ENCODE assay signal across 8 mouse cellular contexts in genomic region chr2:102257964-102258605, GRCm38 (mm10).
DNase-seq lines count a peak whose midpoint lies in the region; ATAC-seq lines count a peak whose summit lies in the region.

No protein-coding gene starts in this region.

- peaks cover 23% of the 10 kb centered on the region for H3K27me3 ChIP-seq in lung, embryonic 15.5 days
- peaks cover 7% of the 10 kb centered on the region; the same call in 1 of the 2 replicates for H3K27me3 ChIP-seq in forebrain, embryonic 13.5 days
- H3K27me3 ChIP-seq in neural tube, embryonic 15.5 days (replicated peaks): no peaks in the 10 kb centered on the region

- H3K9ac ChIP-seq in lung, embryonic 15.5 days: no peak overlapping the region
- H3K9ac ChIP-seq in forebrain, embryonic 13.5 days: peak overlapping the region; percentile 21
- H3K9ac ChIP-seq in neural tube, embryonic 15.5 days (replicated peaks): no peak overlapping the region

- H3K36me3 ChIP-seq in lung, embryonic 15.5 days: no peaks in the 10 kb centered on the region
- H3K36me3 ChIP-seq in forebrain, embryonic 13.5 days (ENCODE audit: poor library complexity, severe bottlenecking): no peaks in the 10 kb centered on the region
- no peaks in the 10 kb centered on the region for H3K36me3 ChIP-seq in neural tube, embryonic 15.5 days

- peaks cover 16% of the 10 kb centered on the region for H3K4me1 ChIP-seq in lung, embryonic 15.5 days
- H3K4me1 ChIP-seq in forebrain, embryonic 13.5 days: peaks cover 28% of the 10 kb centered on the region
- peaks cover 25% of the 10 kb centered on the region for H3K4me1 ChIP-seq in neural tube, embryonic 15.5 days

- ATAC-seq in lung, embryonic 15.5 days (ENCODE audit: borderline replicate concordance, extremely low read depth, low FRiP score, low TSS enrichment): 0 out of 2 replicates have a peak, but pooled peaks have one; percentile 50
- peak; percentile 61 for ATAC-seq in forebrain, embryonic 13.5 days
- ATAC-seq in neural tube, embryonic 15.5 days (ENCODE audit: low FRiP score): no peak

- H3K4me3 ChIP-seq in lung, embryonic 15.5 days: no peak overlapping the region
- no peak overlapping the region for H3K4me3 ChIP-seq in forebrain, embryonic 13.5 days
- no peak overlapping the region for H3K4me3 ChIP-seq in neural tube, embryonic 15.5 days (replicated peaks)

- WGBS in lung, embryonic 15.5 days: 5% methylated on average over 12 of the region's 12 CpGs
- 5% methylated on average over 12 of the region's 12 CpGs for WGBS in forebrain, embryonic 13.5 days
- WGBS in neural tube, embryonic 15.5 days: 3% methylated on average over 12 of the region's 12 CpGs

- no peak for DNase-seq in lung, postnatal 36 days
- peak; percentile 40 to 53 for DNase-seq in cerebellum, postnatal 10 days
- peak; percentile 6 for DNase-seq in kidney, postnatal 14 days
- DNase-seq in ovary, postnatal 36 days (ENCODE audit: low spot score): no peak
- no peak for DNase-seq in yolk sac, embryonic 10.5 days (ENCODE audit: low spot score)

- H3K9me3 ChIP-seq in lung, embryonic 15.5 days: no peaks in the 10 kb centered on the region
- H3K9me3 ChIP-seq in forebrain, embryonic 13.5 days (replicated peaks): no peaks in the 10 kb centered on the region
- no peaks in the 10 kb centered on the region for H3K9me3 ChIP-seq in neural tube, embryonic 15.5 days (replicated peaks)

- H3K27ac ChIP-seq in lung, embryonic 15.5 days: no peak overlapping the region
- H3K27ac ChIP-seq in forebrain, embryonic 13.5 days: no peak overlapping the region
- no peak overlapping the region for H3K27ac ChIP-seq in neural tube, embryonic 15.5 days (replicated peaks)

- H3K4me2 ChIP-seq in lung, embryonic 15.5 days: peak overlapping the region; percentile 28
- H3K4me2 ChIP-seq in forebrain, embryonic 13.5 days: peak overlapping the region; percentile 39
- H3K4me2 ChIP-seq in neural tube, embryonic 15.5 days: peak overlapping the region; percentile 31

Comparison
In these comparisons a context has a peak if more than half of its experiments do, and no peak if none do; other contexts are left out.
1. DNase-seq: peak in cerebellum, postnatal 10 days (2 of 2) and kidney, postnatal 14 days (single experiment); none in lung, postnatal 36 days (single experiment), ovary, postnatal 36 days (single experiment) and yolk sac, embryonic 10.5 days (single experiment).
2. Peak in every context shown above with its lines, with median percentiles within 50 percentile points of each other: H3K4me2 ChIP-seq.